Mouse (Mus musculus): ENCODE data around the gene Mchr1.

Gene Mchr1

DNA sequence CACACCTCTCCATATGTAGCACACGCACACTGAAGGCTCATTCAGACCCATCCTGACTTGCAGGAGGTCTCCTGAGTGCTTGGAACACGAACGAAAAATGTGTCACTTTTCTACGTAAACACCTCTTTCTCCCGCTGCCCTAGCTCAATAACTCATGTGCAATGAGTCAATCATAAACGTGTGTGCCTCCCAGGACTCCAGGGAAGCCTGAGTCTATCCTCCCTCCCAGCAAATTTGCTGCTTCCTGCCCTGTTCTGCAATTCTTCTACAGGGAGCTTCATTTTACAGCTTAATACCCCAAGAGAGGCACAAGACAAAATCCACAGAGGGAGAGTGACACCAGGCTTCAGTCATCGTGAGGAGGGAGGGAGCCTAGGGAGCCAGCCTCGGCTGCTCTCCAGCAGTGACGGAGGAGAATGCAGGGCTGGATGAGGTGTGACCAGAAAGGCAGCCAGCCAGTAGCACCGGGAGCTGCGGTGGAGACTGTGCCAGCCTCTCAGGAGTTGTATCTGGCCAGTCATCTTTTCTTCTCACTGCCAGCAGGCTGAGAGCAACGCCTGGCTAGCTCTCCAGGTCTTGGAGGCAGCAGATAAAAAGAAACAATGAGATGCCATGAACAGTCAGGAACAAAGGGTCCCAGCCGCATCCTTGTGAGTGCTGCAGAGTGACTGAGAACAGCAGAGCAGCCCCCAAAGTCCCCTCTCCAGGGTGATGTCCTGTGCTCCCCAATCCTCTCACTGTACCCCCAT is 37.2 kb downstream of the Mchr1 start:
- no peak for DNase-seq (ENCODE audit: low spot score)

DNA sequence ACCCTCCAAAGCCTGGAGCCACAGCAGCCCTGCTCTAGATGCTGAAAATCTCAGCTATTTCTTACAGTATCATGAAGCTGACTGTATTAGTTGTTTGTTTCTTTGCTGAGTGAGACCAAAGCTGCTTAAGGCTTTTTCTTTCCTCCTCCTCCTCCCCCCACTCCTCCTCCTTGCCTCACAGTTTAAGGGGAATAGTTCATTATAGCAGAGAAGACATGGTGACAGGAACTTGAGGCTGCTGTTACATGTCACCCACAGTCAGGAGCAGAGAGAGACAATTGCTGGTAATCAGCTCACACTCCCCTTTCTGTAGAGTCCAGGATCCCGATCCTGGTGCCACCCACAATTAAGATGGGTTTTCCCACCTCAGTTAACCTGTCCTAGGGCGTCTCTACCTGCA is 38.1 kb downstream of the Mchr1 start:
- no peak for DNase-seq (ENCODE audit: low spot score)

DNA sequence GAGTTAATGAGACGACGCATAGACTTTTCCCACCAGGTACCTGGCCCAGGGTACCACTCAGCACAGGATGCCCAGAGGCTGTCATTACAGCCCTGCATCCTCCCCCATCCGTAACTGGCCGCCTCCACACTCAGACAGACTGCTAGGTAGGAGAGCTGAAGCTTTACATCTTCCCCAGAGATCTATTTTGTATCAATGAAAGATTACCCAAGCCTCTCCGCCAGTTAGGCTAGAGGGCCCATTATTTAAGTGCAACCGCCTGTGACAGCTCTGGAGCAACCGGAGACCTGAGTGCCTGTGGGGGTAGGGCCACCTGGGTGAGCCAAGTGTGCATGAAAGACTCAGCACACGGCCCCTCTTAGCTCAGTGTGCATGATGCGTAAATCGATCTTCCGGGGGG is 42.6 kb downstream of the Mchr1 start:
- no peak for DNase-seq (ENCODE audit: low spot score)

DNA sequence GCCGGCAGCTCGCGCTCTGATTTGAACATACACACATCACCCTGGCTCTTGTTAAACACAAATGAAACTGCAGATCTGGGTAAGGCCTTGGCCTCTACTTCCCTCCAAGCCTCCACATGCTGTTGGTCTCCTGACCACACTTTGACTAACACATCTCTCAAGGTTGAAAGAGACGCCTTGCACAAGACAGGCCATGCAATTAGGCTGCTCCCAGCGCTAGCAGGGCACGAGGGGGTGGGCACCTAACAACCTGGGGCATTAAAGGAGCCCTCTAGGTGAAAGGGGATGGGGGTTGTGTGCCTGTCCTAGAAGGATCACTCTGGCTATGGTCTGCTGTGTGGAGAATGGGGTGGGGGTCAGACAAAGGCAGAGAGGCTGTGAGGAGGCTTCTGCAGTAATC is 43.4 kb downstream of the Mchr1 start:
- DNase-seq (ENCODE audit: low spot score): no peak

DNA sequence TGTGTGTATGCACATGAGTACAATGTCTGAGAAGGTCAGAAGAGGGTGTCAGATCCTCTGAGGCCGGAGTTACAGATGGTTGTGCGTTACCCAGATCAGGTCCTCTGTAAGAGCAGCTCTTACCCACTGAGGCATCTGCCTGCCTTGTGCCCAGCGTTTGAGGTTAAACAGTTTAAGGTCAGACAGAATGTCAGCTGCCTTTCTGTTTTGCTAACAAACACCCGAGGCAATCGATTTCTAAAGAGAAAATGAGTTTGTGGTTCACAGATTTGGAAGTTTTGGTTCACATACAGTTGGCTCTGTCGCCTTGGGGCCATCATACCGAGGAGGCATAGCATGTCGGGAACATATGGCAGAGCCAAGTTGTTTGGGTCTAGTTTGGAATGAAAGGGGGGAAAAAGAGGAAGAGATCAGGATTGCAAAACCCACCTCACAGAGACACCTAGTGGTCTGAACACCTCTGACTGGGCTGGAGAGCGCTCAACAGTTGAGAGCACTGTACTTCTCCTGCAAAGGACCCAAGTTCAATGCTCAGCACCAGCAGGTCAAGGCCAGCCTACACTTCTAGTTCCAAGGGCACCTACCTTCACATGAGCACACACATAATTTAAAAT is 48.9 kb downstream of the Mchr1 start:
- no peak for DNase-seq (ENCODE audit: low spot score)
